Mouse (Mus musculus) cerebellum, adult 11 months (tissue): ENCODE results near the gene Wwox.
A peak's percentile ranks its signal among the peaks of the same experiment; 100 is the strongest.

Experiments used
- DNase-seq: peaks from one replicate; pipeline ENCODE4 v3.0.0; 2022

Wwox gene

DNA sequence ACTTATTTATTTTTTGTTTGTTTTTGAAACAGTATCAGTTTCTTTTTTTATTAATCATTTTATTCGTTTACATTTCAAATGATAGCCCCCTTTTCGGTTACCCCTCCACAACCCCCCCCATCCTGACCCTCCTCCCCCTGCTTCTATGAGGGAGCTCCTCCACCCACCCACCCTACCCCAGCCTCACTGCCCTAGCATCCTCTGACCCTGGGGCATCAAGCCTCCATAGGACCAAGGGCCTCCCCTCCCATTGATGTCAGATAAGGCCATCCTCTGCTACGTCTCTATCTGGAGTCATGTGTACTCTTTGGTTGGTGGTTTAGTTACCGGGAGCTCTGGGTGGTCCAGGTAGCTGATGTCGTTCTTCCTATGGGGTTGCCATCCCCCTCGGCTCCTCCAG lies 109.4 kb downstream of the Wwox start:
- no peak for DNase-seq

GRCm38 (mm10) chr8:114550029-114550428 lies 110.6 kb downstream of the Wwox start:
- DNase-seq: no peak

GRCm38 (mm10) chr8:114552606-114553005 lies 113.2 kb downstream of the Wwox start:
- no peak for DNase-seq

DNA sequence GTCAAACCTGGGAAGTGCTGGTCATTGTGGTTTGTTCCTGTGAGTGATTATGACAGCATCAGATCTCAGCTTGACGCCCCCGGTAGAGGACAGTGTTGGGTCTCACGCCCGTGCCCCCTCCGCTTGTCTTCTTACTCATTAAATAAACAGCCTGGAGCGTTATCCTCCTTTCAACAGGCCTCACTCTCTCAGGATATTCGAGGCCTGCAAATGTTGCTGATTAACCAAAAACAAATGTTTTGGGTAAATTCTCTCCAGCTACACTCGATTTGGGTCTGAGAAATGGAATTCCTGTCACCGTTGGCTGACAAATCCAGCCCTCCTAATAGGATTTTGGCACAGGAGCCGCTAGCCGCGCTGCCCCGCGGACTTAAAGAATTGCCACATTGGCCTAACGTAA lies 115.5 kb downstream of the Wwox start:
- no peak for DNase-seq

DNA sequence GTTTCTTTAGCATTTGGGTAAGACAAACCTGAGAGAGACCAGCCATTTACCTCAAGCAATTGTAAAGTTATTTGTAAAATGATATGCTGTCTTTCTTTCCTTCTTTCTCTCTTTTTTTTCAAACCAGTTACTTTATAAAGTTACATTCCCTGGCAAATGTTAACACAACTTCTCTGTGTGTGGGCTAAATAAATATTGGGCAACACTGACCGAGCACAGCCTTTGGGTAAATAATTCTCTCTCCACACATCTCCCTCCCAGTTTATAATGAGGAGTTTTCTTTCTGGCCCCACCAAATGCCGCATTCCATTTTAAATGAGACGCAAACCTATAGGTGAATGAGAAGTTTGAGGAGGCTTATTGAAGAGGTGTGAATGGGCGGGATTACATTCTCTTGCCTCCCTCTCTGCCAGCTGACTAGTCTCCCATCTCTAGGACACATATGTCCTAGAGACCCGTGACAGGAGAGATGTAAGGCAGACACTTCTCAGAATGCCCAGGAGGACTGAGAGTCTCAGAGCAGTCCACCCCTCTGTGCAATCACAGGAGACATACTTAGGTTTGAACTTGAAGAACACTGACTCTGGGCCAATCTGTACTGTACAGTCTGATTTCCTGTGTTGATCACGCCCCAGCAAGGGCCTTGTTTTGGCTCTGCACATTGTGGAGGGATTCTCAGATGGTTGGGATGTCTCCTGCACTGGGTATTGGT lies 116.2 kb downstream of the Wwox start:
- no peak for DNase-seq

DNA sequence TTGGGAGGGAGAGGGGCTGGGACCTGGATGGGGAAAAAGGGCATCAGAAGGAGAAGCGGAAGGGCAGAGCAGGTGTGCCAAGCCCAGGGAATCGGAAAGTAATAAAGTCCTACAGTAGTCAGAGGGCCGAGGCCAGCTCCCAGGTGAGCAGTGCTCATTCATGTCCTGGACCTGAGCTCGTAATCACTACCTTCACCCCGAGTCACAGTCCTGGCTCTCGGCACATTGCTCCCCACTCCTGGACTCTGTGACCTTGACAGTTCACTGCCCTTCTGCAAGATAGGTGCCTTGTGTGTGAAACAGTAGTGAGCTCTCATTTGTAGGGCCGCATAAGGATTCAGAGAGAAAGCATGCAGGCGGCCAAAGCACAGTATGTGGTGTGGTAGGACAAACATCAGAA lies 121.7 kb downstream of the Wwox start:
- no peak for DNase-seq

- DNase-seq: no peak
Measured at GRCm38 (mm10) chr8:114562486-114562885, 123.0 kb downstream of the Wwox start.

DNA sequence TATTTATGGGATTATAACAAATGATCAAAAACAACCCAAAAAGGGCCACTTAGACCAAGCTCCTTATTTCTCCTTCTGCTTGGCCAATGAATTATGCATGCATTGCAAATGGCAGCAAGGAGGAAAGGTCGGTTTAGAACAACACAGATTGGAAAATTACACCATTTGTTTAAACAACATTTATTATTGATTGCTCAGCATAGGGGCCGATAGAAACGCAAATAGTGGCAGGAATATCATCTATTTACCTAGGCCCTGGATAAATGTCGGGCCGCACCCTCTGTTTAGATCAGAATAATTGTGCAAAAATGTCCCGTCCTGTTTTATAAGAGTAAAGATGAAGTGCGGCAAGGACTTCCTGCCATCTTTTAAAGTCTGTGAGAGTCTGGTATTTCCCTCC lies 123.9 kb downstream of the Wwox start:
- DNase-seq: no peak

GRCm38 (mm10) chr8:114564036-114564435 lies 124.6 kb downstream of the Wwox start:
- DNase-seq: no peak

GRCm38 (mm10) chr8:114568531-114569166 lies 129.2 kb downstream of the Wwox start:
- DNase-seq: no peak

DNA sequence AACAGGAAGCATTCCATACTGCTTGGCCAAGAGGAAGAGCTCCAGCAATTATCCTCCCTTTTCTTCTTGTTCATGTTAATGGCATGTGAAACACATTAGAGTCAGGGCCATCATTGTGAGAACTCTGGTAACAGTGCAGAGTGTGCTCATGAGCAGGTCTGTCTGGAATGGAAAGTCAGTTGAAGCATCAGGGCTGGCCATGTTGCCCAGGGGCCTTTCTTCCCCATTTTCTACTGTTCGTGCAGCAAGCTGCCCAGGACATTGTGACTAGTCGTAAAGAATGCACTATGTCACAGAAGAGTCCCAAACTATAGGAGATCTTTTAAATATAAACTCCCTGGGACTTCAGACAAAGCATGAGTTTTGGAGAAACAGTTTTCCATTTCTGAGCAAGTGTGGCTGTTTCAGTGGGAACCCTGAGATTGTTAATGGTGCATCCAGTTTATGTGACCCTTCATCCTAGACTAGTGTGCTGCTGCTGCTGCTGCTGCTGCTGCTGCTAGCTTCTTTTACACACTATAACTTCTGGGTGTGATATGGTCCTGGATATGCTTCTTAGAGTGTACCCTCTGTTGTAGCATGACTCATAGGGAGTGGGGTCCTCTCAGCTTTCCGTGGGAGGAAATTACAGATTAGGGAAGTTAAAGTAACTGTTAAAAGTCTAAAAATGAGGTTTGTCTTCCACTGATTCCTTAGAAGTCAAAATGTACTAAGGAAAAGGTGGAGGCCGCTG lies 133.7 kb downstream of the Wwox start:
- no peak for DNase-seq

GRCm38 (mm10) chr8:114573747-114574093 lies 134.3 kb downstream of the Wwox start:
- DNase-seq: no peak

DNA sequence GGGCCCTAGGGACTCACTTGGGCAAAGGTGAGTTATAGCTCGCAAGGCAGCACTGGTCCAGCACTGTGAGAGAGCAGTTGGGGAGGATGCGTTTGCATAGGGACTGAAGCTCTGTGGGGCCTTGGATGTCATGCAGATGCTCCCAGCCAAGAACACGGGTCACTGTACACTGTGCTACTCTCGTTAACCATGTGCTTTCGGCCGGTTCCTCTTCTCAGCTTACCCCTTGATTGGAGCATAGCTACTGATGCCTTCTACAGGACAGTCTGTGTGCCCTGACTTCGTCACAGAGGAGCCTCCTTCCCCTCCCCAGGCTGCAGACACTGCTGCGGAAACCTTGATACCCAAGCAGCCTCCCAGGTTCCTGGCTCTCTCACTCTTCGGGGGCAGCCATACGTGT lies 139.8 kb downstream of the Wwox start:
- no peak for DNase-seq

- DNase-seq: no peak
Measured at GRCm38 (mm10) chr8:114580684-114581083, 141.2 kb downstream of the Wwox start.

- no peak for DNase-seq
Measured at GRCm38 (mm10) chr8:114590336-114590867, 150.9 kb downstream of the Wwox start.

- DNase-seq: peak; percentile 95
Measured at GRCm38 (mm10) chr8:114591296-114592280, 152.1 kb downstream of the Wwox start.

GRCm38 (mm10) chr8:114593424-114594157 lies 154.1 kb downstream of the Wwox start:
- peak; percentile 76 for DNase-seq

GRCm38 (mm10) chr8:114594811-114595210 lies 155.4 kb downstream of the Wwox start:
- no peak for DNase-seq

DNA sequence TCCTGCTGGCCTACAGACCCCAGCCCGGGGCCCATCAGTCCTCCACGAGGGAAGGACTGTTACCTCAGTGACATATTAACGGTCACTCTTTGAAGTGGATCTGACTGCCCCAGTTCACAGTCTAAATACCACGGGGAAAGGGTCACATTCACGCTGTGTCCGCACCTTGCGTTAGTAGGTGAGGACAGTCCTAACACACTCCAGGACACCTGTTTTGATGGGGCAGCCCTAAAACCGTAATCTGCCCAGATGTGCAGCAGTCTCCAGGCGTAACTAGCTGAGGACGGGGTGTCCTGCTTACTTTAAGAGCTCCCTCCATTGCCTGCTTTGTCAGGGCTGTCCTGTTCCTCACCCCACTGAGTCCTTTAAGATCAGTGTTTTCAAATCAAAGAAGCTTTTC lies 160.1 kb downstream of the Wwox start:
- no peak for DNase-seq

DNA sequence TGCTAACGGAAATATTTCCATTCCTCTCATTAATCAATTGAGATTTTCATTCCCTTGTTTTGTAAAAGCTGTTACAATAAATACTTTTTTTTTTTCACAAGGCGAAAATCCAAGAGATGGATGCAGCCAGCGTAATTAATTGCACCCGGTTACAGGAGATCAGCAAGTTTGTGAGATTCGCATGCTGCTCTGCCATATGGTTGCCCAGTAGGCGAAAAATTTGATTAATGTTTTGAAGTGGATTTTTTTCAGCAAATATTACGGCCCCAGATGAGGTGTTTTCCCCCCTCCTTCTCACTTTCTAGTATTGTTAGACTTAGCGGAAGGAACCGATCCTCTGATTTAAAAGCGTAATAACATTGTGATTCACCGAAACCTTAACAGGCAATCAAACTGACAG lies 160.7 kb downstream of the Wwox start:
- peak; percentile 84 for DNase-seq

GRCm38 (mm10) chr8:114603046-114603445 lies 163.6 kb downstream of the Wwox start:
- no peak for DNase-seq

GRCm38 (mm10) chr8:114603561-114603960 lies 164.1 kb downstream of the Wwox start:
- DNase-seq: no peak
